Mouse (Mus musculus) adipocyte (in vitro differentiated cells): Measurements from ENCODE around the gene Synpo2.

Source experiments
- DNase-seq: peaks from one replicate; pipeline ENCODE4 v3.0.0-alpha.2; 2016; ENCODE audit warnings: low spot score

Synpo2 gene

GRCm38 (mm10) chr3:123205065-123205464, 30.9 kb downstream of the Synpo2 start:
- DNase-seq = no peak

GRCm38 (mm10) chr3:123204658-123205057, 31.3 kb downstream of the Synpo2 start:
- peak; percentile 25 for DNase-seq

GRCm38 (mm10) chr3:123201798-123202197, 34.2 kb downstream of the Synpo2 start:
- no peak for DNase-seq

DNA sequence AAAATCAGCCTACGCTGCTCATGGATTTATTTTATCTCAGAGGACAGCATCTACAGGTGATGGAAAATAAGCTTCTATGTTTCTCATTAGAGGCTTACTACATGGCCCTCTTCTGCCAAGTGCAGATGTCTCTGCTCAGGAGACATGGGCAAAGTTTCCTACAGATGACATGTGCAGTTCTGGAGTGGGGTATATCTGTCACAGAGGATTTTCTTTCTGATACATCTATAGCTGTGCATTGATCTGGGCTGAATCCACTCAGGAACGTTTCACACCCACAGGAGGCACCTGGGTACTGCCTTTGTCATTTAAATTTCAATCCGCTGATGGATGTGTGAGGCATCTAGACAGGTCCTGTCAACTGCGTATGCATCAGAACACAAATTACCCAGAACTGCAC, 42.2 kb downstream of the Synpo2 start:
- no peak for DNase-seq

DNA sequence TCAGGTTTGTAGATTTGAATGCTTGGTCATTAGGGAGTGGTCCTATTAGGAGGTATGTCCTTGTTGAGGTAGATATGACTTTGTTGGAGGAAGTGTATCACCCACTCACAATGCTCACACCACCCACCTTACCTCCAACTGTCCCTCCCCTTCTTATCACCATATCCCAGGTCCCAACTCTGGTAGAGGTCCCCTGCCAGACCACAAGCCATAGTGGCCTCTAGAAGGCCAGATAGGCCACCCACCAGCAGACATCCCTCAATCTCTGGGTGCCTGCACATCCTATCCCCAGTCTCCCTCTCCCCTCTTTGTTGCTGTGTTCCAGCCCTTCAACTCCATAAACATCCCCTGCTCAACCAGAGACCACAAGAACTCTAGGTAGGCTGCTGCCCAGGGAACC, 44.3 kb downstream of the Synpo2 start:
- DNase-seq = no peak

DNA sequence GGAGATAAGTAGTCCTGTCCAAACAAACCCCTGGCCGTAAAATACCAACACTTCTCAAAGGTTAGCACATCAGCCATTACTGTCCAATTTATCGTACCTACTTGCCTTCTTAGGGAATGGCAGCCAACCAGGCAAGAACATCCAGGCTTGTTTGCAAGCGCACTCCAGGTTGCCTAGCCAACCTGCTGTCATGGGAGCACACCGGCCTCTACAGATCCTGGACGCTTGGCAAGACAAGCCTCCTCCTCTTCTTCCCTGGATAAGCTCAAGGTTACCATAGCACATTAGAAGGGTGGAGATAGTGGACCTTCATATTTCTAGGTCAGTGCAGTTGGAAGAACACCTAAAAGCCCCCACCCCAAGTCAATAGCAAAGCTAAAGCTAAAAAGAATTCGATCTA, 45.6 kb downstream of the Synpo2 start:
- DNase-seq = no peak

DNA sequence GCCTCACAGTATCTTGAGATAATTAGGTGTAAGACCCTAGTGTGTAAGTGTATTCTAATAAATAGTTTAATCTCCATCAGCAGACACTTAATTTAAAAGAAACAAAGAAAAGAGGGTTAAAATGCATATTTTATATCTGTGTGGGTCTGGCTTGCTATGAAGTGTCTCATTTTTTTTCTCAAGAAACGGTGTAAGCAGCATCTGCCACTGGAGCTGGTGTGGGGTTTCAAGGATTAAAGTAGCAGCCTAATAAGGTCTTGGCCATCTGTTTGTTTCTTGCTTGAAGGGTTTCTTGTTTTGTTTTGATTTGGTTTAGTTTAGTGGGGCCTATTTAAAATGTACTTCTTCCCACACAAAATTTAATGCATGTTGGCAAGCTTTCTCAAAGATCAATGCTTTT, 46.1 kb downstream of the Synpo2 start:
- DNase-seq = no peak

- DNase-seq = peak; percentile 26
Measured at GRCm38 (mm10) chr3:123188616-123189230, 47.2 kb downstream of the Synpo2 start.

DNA sequence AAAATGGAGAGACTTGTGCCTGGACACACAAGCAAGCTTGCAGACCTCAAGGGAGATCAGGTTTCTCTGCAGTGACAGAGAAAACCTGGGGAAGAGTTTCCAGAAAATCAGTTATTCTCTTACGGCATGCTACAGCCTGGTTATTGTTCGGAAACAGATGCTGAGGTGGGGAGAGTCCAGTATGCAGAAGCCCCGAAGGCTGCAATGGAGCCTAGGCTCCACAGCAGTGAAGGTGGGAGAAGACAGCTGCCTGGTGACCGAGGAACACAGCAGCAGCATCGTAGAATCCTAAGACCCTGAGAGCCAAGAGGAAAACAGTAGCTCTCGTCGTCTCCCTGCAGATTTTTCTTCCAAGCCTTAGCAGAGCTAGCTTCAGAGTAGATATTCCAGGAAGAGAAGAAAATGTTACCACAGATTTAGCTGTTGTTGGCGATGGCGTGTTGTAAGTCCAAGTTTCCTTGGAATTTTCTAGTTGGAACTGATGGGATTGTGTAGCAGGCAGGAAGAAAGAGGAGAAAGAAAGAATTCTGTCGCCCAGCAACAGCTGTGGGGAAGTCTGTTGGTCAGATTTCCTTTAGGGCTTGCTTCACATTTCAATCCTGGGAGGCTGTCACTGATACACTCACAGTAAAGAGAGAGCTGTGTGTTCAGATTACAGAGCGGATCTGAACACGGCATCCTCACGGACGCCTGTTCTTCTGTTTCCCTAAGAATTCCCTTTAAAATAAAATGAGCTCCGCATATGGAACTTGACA, 48.4 kb downstream of the Synpo2 start:
- no peak for DNase-seq

DNA sequence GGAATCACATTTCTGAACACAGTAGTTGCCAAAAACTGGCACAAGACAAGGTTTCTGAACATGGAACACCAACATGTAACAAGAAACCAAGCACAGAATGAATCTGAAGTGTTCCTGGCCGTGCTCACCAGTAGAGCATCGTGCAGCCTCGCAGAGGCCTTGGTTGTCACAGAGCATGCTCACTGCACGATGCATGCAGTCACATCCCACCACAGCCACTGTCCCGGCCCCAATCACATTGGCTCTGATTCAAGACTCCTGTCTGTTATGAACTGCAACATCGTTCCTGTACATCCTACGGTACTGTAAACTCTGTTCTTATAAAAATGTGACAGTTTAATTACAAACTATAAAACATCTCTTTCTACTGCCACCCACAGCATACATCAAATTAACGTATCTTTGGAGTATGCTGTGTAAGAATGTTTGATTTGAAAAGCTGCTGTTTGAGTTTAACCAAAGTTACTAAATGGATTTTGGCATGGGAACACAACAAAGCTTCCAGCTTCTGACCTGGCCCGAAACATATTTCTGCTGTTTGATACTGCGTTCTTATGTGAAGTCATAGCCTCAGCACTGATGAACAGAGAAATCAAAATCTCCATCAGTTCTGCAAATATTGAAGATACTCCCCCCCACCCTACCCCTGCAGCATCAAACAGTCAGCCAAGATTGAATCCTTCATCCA, 50.6 kb downstream of the Synpo2 start:
- no peak for DNase-seq

- no peak for DNase-seq
Measured at GRCm38 (mm10) chr3:123184281-123184680, 51.7 kb downstream of the Synpo2 start.

DNA sequence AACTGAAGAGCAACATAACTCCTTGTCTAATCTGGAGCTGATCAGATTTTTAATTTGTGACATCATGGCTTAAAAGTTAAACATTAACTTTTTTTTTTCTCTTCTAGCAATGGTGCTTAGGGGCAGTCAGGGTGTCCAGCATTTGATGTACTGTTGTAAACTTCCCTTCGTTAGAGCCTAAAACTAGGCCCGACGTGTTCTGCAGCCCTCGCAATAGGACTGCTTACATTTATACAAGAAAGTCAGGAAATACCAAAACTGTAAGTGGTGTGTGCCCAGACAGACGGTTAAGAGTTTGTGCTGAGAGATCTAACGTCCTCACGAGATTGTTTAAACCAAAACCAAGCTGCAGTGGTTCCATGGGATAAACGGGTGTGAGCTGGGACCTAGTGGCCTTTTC, 56.4 kb downstream of the Synpo2 start:
- no peak for DNase-seq

GRCm38 (mm10) chr3:123179041-123179440, 56.9 kb downstream of the Synpo2 start:
- no peak for DNase-seq

DNA sequence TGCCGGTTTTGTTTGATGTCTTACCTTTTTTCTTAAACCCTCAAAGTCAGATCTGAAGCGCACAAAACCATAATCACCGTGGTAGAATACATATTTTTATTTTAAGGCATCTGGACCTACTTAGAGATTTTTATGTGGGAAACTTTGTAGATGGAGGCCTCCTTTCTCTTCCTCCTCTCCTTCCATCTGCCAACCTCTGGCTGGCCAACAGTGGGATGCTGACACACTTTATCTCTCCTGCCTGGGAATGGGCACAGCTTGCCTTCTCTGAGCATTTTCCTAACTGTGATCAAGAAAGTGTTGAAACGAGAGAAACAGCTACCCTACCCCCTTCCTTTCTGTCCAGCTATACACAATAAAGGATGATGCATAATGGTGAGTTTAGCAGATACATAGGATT, 57.5 kb downstream of the Synpo2 start:
- no peak for DNase-seq

DNA sequence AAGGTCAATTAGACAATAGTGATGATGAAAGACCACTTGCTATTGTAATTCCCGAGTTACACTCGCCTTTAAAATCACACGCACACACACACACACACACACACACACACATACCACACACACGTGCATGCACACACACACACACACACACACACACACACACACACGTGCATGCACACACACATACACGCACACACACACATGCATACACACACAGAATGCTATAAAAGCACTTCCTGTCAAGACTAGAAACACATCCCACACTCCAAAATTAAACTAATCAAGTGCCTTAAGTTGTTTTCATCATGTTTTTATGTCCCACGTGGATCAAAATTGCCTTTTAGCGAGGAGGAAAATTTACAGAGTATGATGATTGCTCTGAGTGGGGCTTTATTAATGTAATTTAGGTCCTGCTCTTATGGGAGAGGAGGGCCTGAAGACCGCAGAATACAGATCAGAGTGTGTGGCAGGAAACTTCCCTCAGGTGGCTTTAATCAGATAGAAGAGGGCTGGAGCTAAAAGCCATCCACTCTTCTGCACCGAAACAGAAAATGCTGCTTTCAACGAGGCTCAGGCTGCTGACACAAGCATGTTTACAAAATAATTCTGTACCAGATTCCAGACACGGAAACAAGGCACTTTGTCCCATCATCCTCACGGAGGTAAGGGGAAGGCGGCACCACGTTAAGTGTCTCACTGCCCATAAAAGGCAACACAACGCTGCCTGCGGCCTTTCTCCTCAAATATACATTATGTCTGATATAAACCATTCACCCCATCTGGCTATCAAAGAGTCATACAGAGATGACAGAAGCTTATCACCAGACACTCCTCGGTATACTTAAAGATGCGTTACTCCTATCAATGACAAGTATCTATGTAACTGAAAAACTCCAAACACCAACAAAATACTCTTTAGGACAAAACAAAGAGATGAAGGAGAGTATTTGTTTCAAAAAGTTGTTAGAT, 59.3 kb downstream of the Synpo2 start:
- DNase-seq = no peak

GRCm38 (mm10) chr3:123175142-123175541, 60.8 kb downstream of the Synpo2 start:
- no peak for DNase-seq

GRCm38 (mm10) chr3:123174379-123174697, 61.6 kb downstream of the Synpo2 start:
- no peak for DNase-seq

DNA sequence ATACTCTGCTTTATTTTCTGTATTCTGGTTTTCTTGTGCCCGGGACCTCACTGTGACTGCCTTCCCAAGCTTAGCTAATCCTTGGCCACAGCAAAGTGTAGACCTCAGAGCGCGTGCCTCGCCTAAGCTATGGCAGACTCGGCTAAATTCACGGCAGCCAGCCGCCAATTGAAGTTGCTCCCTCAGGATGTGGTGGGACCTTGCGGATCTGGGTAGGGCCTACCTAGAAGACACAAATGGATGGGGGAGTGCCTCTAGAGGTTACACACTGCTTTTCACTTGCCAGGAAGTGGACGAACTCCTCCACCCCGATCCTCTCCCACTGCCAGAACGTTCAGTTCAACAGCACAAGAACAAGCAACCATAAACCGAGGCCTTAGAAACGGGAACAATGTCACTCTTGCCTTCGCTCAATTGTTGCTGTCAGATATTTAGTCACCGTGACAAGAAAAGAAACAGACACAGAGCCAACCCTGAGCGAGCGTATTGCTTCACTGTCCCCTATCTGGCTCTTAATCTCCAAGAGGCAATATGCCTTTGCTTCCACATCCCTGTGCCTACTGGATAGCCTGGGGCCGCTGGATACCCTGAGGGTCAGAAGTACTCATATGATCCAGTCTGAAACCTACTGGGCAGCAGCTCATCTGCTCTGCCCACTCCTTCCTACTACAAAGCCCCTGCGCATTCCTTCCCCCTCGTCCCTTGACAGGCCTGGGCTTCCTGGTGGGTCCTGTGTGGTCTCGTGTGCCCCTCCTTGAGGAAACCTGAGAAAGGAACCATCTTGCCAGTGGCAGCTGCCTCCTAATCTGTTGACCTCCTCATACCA, 62.2 kb downstream of the Synpo2 start:
- DNase-seq = no peak

GRCm38 (mm10) chr3:123172151-123172550, 63.8 kb downstream of the Synpo2 start:
- DNase-seq = no peak

GRCm38 (mm10) chr3:123169398-123169797, 66.6 kb downstream of the Synpo2 start:
- DNase-seq = no peak

- DNase-seq = peak; percentile 83
Measured at GRCm38 (mm10) chr3:123168815-123169214, 67.1 kb downstream of the Synpo2 start.
